Mouse (Mus musculus): ENCODE measurements at regions not wholly inside any gene's neighbourhood (a gene's known extent, or its start where the extent isn't known, plus 50 kb on each side); places are given as distances from the start of the nearest gene placed in this dataset.

DNA sequence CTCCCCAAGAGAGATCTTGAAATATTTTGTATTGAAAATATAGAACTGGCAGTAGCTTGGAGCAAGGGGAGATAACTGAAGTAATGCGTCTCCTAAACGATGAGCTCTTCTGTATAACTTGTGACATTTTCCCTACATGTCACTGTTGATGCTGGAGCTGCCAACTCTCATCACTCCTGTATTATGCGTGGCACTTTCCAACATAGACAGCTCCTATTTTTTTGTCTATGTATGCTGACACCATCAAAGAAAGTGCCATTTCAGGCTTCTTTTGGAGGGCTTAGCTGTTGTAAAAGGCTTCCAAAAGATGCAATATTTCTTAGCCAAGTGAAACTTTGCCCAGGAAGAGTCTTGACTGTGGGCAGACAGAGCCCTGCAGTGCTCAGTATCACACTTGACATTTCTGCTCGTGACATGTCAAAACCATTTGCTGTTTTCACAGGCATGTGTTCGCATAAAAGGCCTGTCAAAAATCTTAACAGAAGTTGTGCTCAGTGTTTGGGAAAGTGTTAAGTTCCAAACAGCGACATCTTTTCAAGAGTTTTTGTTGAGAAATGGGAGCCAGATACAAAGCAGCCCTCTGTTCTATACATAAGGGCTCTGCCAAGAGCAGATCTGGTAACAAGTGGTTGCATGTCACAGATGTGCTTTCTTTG lies 53.6 kb upstream of the Otol1 start:
- H3K27ac ChIP-seq (ENCODE audit: low read length), result no peak overlapping the region
- no peak for ATAC-seq (ENCODE audit: low read depth)
- no peak overlapping the region for H3K4me3 ChIP-seq (ENCODE audit: low read length)
- H3K27me3 ChIP-seq (ENCODE audit: control insufficient read depth, insufficient read depth, low read depth, low read length), result no peaks in the 10 kb centered on the region
- H3K9ac ChIP-seq (ENCODE audit: low read length), result no peak overlapping the region
- H3K4me2 ChIP-seq (ENCODE audit: low read depth, low read length), result no peak overlapping the region
- no peaks in the 10 kb centered on the region for H3K9me3 ChIP-seq (ENCODE audit: control insufficient read depth, low read length)
- 64% methylated on average over 6 of the region's 6 CpGs for WGBS
- H3K4me1 ChIP-seq (replicated peaks; ENCODE audit: control insufficient read depth, insufficient read depth, low read length), result no peaks in the 10 kb centered on the region
- no peaks in the 10 kb centered on the region for H3K36me3 ChIP-seq (ENCODE audit: control insufficient read depth, insufficient read depth, low read length)

DNA sequence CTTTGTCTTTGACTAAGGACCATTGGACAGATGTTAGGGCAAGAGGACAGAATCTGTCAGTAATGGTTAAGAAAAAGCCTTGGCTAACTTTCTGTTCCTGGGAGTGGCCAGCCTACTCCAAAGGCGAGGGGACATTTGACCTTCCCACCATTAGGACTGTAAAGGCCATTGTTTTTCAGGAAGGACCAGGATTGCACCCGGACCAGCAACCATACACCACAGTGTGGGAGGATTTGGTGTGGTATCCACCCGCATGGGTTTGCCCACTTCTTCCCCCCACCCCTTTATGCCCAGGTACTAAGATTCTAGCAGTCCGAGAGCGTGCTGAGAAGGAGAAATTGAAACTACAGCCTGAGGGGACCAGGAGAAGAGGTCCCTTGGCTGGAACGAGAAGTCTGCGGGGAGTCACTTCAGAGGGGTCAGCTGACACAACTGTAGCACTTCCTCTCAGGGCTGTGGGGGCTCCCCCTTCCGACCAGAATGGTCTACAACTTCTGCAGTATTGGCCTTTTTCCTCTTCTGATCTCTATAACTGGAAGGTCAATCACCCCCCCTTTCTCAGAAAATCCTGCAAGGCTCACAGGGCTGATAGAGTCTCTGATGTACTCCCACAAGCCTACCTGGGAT lies 63.2 kb upstream of the Sptssb start:
- no peak for ATAC-seq (ENCODE audit: low read depth)
- H3K27ac ChIP-seq (ENCODE audit: low read length), result no peak overlapping the region

DNA sequence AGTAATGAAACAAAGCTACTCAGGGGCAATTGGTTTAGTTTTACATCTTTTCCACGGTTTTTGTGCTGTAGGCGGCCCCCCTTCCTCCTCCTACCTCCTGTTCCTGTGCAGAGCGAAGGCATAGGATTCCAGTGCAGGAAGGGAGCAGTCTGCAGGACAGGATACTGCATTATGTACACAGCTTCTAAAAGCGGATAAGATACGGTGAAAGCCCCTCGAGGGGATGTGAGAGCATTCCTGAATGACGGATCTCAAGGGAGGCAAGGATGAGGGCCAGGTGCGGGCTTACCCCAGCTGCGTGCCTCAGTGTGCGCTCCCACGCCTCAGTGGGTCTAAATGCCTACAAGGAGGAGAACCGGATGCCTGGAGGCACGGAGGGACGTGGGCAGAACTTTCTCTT lies 53.1 kb upstream of the Sptssb start:
- peak overlapping the region; percentile 23 for H3K4me3 ChIP-seq (ENCODE audit: low read length)
- H3K9ac ChIP-seq (ENCODE audit: low read length), result peak overlapping the region; percentile 39
- no peaks in the 10 kb centered on the region for H3K9me3 ChIP-seq (ENCODE audit: control insufficient read depth, low read length)
- H3K4me2 ChIP-seq (ENCODE audit: low read depth, low read length), result peak overlapping the region; percentile 52
- H3K4me1 ChIP-seq (replicated peaks; ENCODE audit: control insufficient read depth, insufficient read depth, low read length), result peaks cover 4% of the 10 kb centered on the region; the same call in 1 of the 2 replicates
- H3K27ac ChIP-seq (ENCODE audit: low read length), result no peak overlapping the region
- H3K27me3 ChIP-seq (ENCODE audit: control insufficient read depth, insufficient read depth, low read depth, low read length), result no peaks in the 10 kb centered on the region
- ATAC-seq (ENCODE audit: low read depth), result peak; percentile 62
- no peaks in the 10 kb centered on the region for H3K36me3 ChIP-seq (ENCODE audit: control insufficient read depth, insufficient read depth, low read length)
- 6% methylated on average over 14 of the region's 14 CpGs for WGBS

More for the DNA sequence above, 63.2 kb upstream of the Sptssb start:
- no peaks in the 10 kb centered on the region for H3K27me3 ChIP-seq (ENCODE audit: control insufficient read depth, insufficient read depth, low read depth, low read length)
- no peaks in the 10 kb centered on the region for H3K4me1 ChIP-seq (replicated peaks; ENCODE audit: control insufficient read depth, insufficient read depth, low read length)
- no peaks in the 10 kb centered on the region for H3K9me3 ChIP-seq (ENCODE audit: control insufficient read depth, low read length)
- H3K4me2 ChIP-seq (ENCODE audit: low read depth, low read length), result no peak overlapping the region
- H3K4me3 ChIP-seq (ENCODE audit: low read length), result no peak overlapping the region
- no peaks in the 10 kb centered on the region for H3K36me3 ChIP-seq (ENCODE audit: control insufficient read depth, insufficient read depth, low read length)
- 73% methylated on average over 8 of the region's 8 CpGs for WGBS
- no peak overlapping the region for H3K9ac ChIP-seq (ENCODE audit: low read length)

DNA sequence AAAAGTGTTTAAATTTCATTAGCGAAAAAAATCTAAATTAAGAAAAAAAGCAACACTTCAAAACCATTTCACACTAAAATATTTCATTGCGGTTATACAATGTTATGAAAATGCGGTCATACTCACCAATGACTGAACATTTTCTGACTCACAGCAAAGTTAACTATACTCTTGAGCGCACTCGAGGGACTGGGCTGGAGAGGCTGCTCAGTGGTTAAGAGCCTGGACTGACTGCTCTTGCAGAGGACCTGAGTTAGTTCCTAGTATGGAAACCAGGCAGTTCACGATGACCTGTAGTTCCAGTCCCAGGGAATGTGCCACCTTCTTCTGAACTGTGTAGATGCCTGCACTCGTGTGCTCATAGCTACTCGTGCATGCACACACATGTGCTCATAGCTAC lies 50.3 kb upstream of the Sptssb start:
- ATAC-seq (ENCODE audit: low read depth), result peak; percentile 85
- 64% methylated on average over 8 of the region's 8 CpGs for WGBS

More for the DNA sequence above, 50.3 kb upstream of the Sptssb start:
- no peak overlapping the region for H3K9ac ChIP-seq (ENCODE audit: low read length)
- H3K4me2 ChIP-seq (ENCODE audit: low read depth, low read length), result no peak overlapping the region
- H3K4me3 ChIP-seq (ENCODE audit: low read length), result no peak overlapping the region
- H3K4me1 ChIP-seq (replicated peaks; ENCODE audit: control insufficient read depth, insufficient read depth, low read length), result peaks cover 4% of the 10 kb centered on the region; the same call in 1 of the 2 replicates
- no peaks in the 10 kb centered on the region for H3K9me3 ChIP-seq (ENCODE audit: control insufficient read depth, low read length)
- H3K27ac ChIP-seq (ENCODE audit: low read length), result no peak overlapping the region
- no peaks in the 10 kb centered on the region for H3K27me3 ChIP-seq (ENCODE audit: control insufficient read depth, insufficient read depth, low read depth, low read length)
- H3K36me3 ChIP-seq (ENCODE audit: control insufficient read depth, insufficient read depth, low read length), result no peaks in the 10 kb centered on the region
